In the genomic region with DNA sequence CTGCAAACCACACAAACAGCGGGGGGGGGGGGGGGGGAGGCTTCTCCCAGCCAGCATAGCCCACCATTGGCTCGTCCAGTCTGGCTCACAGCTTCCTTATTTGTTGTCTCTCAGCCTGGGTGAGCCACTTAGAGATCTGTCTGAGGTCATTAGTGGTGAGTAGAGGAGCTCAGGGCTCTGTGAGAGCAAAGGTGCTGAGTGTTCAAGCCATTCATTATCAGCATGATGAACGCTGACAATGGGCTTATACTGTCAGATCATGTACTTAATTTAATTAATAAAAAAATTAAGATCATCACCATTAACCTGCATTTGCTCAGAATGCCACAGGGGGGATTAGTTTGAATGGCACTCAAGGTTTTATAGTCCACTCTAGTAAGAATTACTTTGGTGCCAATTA, we compare ENCODE assay signal across 21 mouse cellular contexts.
"Had no signal": no experiment of that assay in that cellular context is flagged by ENCODE, and none has a peak within 500 bp of the region (broad histone marks: within the 10 kb centered on the region; RNA-seq: fewer than 3 reads in every experiment).

No protein-coding gene starts in this region.

- H3K4me2 ChIP-seq: heart, embryonic 12.5 days; hindbrain, embryonic 13.5 days; hindbrain, embryonic 15.5 days; kidney, embryonic 15.5 days; limb, embryonic 13.5 days; limb, embryonic 15.5 days had no signal

- H3K9ac ChIP-seq: heart, embryonic 12.5 days; hindbrain, embryonic 13.5 days; hindbrain, embryonic 15.5 days; kidney, embryonic 15.5 days; limb, embryonic 13.5 days; limb, embryonic 15.5 days had no signal

- ATAC-seq: hindbrain, postnatal 0 days; intestine, embryonic 16.5 days had no signal

- H3K36me3 ChIP-seq: heart, embryonic 12.5 days; hindbrain, embryonic 13.5 days; hindbrain, embryonic 15.5 days; kidney, embryonic 15.5 days; limb, embryonic 13.5 days; limb, embryonic 15.5 days had no signal

- H3K27me3 ChIP-seq: heart, embryonic 12.5 days; hindbrain, embryonic 15.5 days; kidney, embryonic 15.5 days; limb, embryonic 13.5 days; limb, embryonic 15.5 days had no signal

- H3K4me1 ChIP-seq: heart, embryonic 12.5 days; hindbrain, embryonic 13.5 days; hindbrain, embryonic 15.5 days; kidney, embryonic 15.5 days; limb, embryonic 13.5 days; limb, embryonic 15.5 days had no signal

- H3K27ac ChIP-seq: hindbrain, embryonic 13.5 days; hindbrain, embryonic 15.5 days; hindbrain, postnatal 0 days; kidney, embryonic 15.5 days; kidney, postnatal 0 days; limb, embryonic 13.5 days; limb, embryonic 15.5 days had no signal

- DNase-seq: gastrocnemius, postnatal 14 days; gastrocnemius, postnatal 36 days; heart, adult 18-20 months; heart, postnatal 10 days; kidney, adult 11 months; kidney, adult 2 months; kidney, adult 9 months; kidney, postnatal 14 days; kidney, postnatal 36 days; layer of hippocampus, adult 9-11 months; layer of hippocampus, postnatal 36 days; left cerebral cortex, postnatal 4 days had no signal

- H3K9me3 ChIP-seq: heart, embryonic 12.5 days; hindbrain, embryonic 13.5 days; hindbrain, embryonic 15.5 days; kidney, embryonic 15.5 days; limb, embryonic 13.5 days; limb, embryonic 15.5 days had no signal

- H3K4me3 ChIP-seq: heart, embryonic 12.5 days; hindbrain, embryonic 13.5 days; hindbrain, embryonic 15.5 days; kidney, embryonic 15.5 days; limb, embryonic 13.5 days; limb, embryonic 15.5 days had no signal
